Mouse (Mus musculus) ovary, postnatal 14 days (tissue): Measurements from ENCODE around the gene Ncbp1.
"Not testable (repeated sequence)": the region's sequence is repeated elsewhere in the genome, so short reads cannot be mapped to it uniquely, and the experiment has no call there.

ENCODE experiments used
- DNase-seq: peaks from one replicate; pipeline ENCODE4 v3.0.0; 2022; ENCODE audit warnings: low spot score

Gene Ncbp1

GRCm38 (mm10) chr4:46129311-46130004 lies 9.0 kb upstream of the Ncbp1 start:
- DNase-seq, result no peak

- peak; percentile 36 for DNase-seq
Observed at GRCm38 (mm10) chr4:46130221-46130620, 8.2 kb upstream of the Ncbp1 start.

GRCm38 (mm10) chr4:46131791-46132190 lies 6.6 kb upstream of the Ncbp1 start:
- DNase-seq, result no peak

- peak; percentile 8 for DNase-seq
Observed at GRCm38 (mm10) chr4:46137629-46138286, 655 bp upstream of the Ncbp1 start.

- DNase-seq, result no peak
Observed at GRCm38 (mm10) chr4:46144323-46144722, 5.9 kb downstream of the Ncbp1 start.

- no peak for DNase-seq
Observed at GRCm38 (mm10) chr4:46146881-46147280, 8.5 kb downstream of the Ncbp1 start.

- no peak for DNase-seq
Observed at GRCm38 (mm10) chr4:46151903-46152544, 13.6 kb downstream of the Ncbp1 start.

- no peak for DNase-seq
Observed at GRCm38 (mm10) chr4:46164027-46164426, 25.6 kb downstream of the Ncbp1 start.

GRCm38 (mm10) chr4:46165831-46166230 lies 27.4 kb downstream of the Ncbp1 start:
- DNase-seq, result no peak

- no peak for DNase-seq
Observed at GRCm38 (mm10) chr4:46171761-46172160, 33.3 kb downstream of the Ncbp1 start.

GRCm38 (mm10) chr4:46176313-46176712 lies 37.9 kb downstream of the Ncbp1 start:
- no peak for DNase-seq

GRCm38 (mm10) chr4:46177018-46177417 lies 38.6 kb downstream of the Ncbp1 start:
- no peak for DNase-seq

GRCm38 (mm10) chr4:46177496-46177895 lies 39.1 kb downstream of the Ncbp1 start:
- DNase-seq, result no peak

GRCm38 (mm10) chr4:46181168-46181567 lies 42.8 kb downstream of the Ncbp1 start:
- no peak for DNase-seq

GRCm38 (mm10) chr4:46182181-46182580 lies 43.8 kb downstream of the Ncbp1 start:
- no peak for DNase-seq

GRCm38 (mm10) chr4:46185423-46185822 lies 47.0 kb downstream of the Ncbp1 start:
- DNase-seq, result no peak

GRCm38 (mm10) chr4:46185890-46186289 lies 47.5 kb downstream of the Ncbp1 start:
- no peak for DNase-seq

- DNase-seq, result no peak
Observed at GRCm38 (mm10) chr4:46186466-46186865, 48.1 kb downstream of the Ncbp1 start.

GRCm38 (mm10) chr4:46192011-46192410 lies 53.6 kb downstream of the Ncbp1 start:
- DNase-seq, result not testable (repeated sequence)

GRCm38 (mm10) chr4:46195781-46196487 lies 57.5 kb downstream of the Ncbp1 start, which contains the start of gene Xpa:
TSS of gene Xpa (minus strand) at chr4:46196311.
- DNase-seq, result peak; percentile 88

- no peak for DNase-seq
Observed at GRCm38 (mm10) chr4:46196513-46196912, 58.1 kb downstream of the Ncbp1 start.

- no peak for DNase-seq
Observed at GRCm38 (mm10) chr4:46198064-46198463, 59.7 kb downstream of the Ncbp1 start.
